1 mouse cellular context compared by ENCODE assay signal in the genomic region with DNA sequence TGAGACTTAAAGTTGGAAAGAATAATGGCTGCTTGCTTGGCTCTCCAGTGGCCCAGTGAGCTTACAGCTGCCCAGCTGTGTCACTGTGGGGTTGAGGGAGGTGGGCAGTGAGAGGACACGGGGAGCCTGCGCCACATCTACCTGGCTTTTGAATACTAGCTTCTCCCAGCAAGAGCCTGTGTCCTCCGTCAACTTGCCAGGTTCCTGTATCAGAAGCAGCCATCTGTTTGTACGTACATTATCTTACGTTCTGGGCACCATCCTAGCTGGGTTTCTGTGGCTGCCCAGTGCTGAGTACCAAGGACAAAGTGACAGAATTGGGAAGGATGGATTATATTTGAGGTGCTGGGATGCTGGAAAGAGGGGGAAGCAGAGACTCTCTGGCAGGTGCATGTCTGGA.
TF ChIP-seq lines count a peak whose summit lies in the region.

No protein-coding gene starts in this region.

TF ChIP-seq in MEL, 35 proteins besides CTCF, POLR2A, EP300 and RAD21 (continued from another document):
- TF ChIP-seq GATA1 (IDR thresholded peaks at IDR 0.05; ENCODE audit: low read depth, low read length) (peak; percentile 47; the same call in 1 of the 2 replicates), MEF2A (IDR thresholded peaks at IDR 0.05; ENCODE audit: extremely low read depth, insufficient replicate concordance, low read depth, low read length, poor library complexity, severe bottlenecking) (no peak)
